Mouse (Mus musculus): Measurements from ENCODE around the gene Zfp275. TPM values are rescaled to one million over a fixed set of nuclear protein-coding genes. Genes with fewer than 3 reads are reported as not detected.

Zfp275 gene
- total RNA-seq, 2 experiments from 2014 or later, result 16.0 to 20.2 TPM

- DNase-seq (ENCODE audit: low spot score in 2 of 2), result no peak
Measured at GRCm38 (mm10) chrX:73401616-73402015, 59.2 kb downstream of the Zfp275 start.

Other genes with a start within 250 kb of the Zfp275 start
- gene Xlr3a, start 245.5 kb upstream of the Zfp275 start, total RNA-seq (2021), result 1 to 10 TPM in 1 of 2 experiments, not detected in 1; 3.6 TPM
- gene Gm14685, start 225.6 kb upstream of the Zfp275 start, total RNA-seq (2021), result 1 to 10 TPM in 1 of 2 experiments, under 1 TPM in 1; 0.94 to 2.3 TPM
- gene Xlr5b, start 193.8 kb upstream of the Zfp275 start, total RNA-seq (2021), result not detected
- under 1 TPM in 1 of 2 experiments, not detected in 1; 0.89 TPM for gene DXBay18, start 193.2 kb upstream of the Zfp275 start, total RNA-seq (2021)
- gene Spin2d, start 165.6 kb upstream of the Zfp275 start, total RNA-seq (2021), result not detected
- 1 to 10 TPM; 4.4 to 9.2 TPM for gene Xlr3b, start 150.4 kb upstream of the Zfp275 start, total RNA-seq (2021)
- gene Xlr4b, start 128.3 kb upstream of the Zfp275 start, total RNA-seq (2021), result under 1 TPM in 1 of 2 experiments, not detected in 1; 0.95 TPM
- gene F8a, start 114.3 kb upstream of the Zfp275 start, total RNA-seq (2021), result 10 to 100 TPM; 16.3 to 19.0 TPM
- not detected for gene Xlr4c, start 99.5 kb upstream of the Zfp275 start, total RNA-seq (2021)
- not detected for gene Xlr3c, start 77.2 kb upstream of the Zfp275 start, total RNA-seq (2021)
- not detected for gene Xlr5a, start 49.6 kb upstream of the Zfp275 start, total RNA-seq (2021)
- not detected for gene Xlr5c, start 49.6 kb upstream of the Zfp275 start, total RNA-seq (2021)
- not detected for gene Gm45015, start 5.8 kb upstream of the Zfp275 start, total RNA-seq (2021)
- gene Gm18336, start 56.1 kb downstream of the Zfp275 start, total RNA-seq (2021), result not detected
- 1 to 10 TPM; 1.5 to 2.8 TPM for gene Zfp92, start 68.5 kb downstream of the Zfp275 start, total RNA-seq (2021)
- not detected for gene Trex2, start 92.7 kb downstream of the Zfp275 start, total RNA-seq (2021)
- gene Haus7, start 116.4 kb downstream of the Zfp275 start, total RNA-seq (2021), result 10 to 100 TPM; 10.8 to 11.2 TPM
- gene Bgn, start 141.0 kb downstream of the Zfp275 start, total RNA-seq (2021), result 10 to 100 TPM; 17.4 to 18.5 TPM
- gene Atp2b3, start 160.5 kb downstream of the Zfp275 start, total RNA-seq (2021), result 10 to 100 TPM; 92.3 to 95.5 TPM